Mouse (Mus musculus): ENCODE measurements at regions not wholly inside any gene's neighbourhood (a gene's known extent, or its start where the extent isn't known, plus 50 kb on each side); places are given as distances from the start of the nearest gene placed in this dataset.

- no peaks in the 10 kb centered on the region for H3K4me1 ChIP-seq (ENCODE audit: control insufficient read depth, insufficient read depth, insufficient read length, low read length)
- no peak overlapping the region for H3K4me3 ChIP-seq (ENCODE audit: insufficient read depth, low read depth, low read length)
- H3K27ac ChIP-seq (replicated peaks; ENCODE audit: low read depth, low read length) = no peak overlapping the region
These were observed 65.2 kb downstream of the Slc30a10 start for GRCm38 (mm10) chr1:185519811-185520210.

GRCm38 (mm10) chr1:185524020-185524419, 69.4 kb downstream of the Slc30a10 start:
- H3K27ac ChIP-seq (replicated peaks; ENCODE audit: low read depth, low read length) = no peak overlapping the region
- H3K4me1 ChIP-seq (ENCODE audit: control insufficient read depth, insufficient read depth, insufficient read length, low read length) = no peaks in the 10 kb centered on the region
- no peak overlapping the region for H3K4me3 ChIP-seq (ENCODE audit: insufficient read depth, low read depth, low read length)

DNA sequence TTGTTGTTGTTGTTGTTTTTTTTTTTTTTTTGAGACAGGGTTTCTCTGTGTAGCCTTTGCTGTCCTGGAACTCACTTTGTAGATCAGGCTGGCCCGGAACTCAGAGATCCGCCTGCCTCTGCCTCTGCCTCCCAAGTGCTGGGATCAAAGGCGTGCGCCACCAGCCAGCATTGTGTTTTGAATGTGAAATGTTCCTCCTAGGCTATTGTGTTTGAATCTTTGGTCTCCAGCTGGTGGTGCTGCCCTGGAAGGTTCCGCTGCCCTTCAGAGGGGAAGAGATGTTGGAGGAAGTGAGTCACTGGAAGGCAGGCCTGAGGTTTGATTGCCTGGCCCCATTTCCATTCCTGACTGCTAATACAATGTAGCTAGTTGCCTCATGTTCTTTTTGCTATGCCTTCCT, 78.8 kb downstream of the Slc30a10 start:
- no peak overlapping the region for H3K4me3 ChIP-seq (ENCODE audit: insufficient read depth, low read depth, low read length)
- H3K27ac ChIP-seq (replicated peaks; ENCODE audit: low read depth, low read length) = no peak overlapping the region
- H3K4me1 ChIP-seq (ENCODE audit: control insufficient read depth, insufficient read depth, insufficient read length, low read length) = no peaks in the 10 kb centered on the region

DNA sequence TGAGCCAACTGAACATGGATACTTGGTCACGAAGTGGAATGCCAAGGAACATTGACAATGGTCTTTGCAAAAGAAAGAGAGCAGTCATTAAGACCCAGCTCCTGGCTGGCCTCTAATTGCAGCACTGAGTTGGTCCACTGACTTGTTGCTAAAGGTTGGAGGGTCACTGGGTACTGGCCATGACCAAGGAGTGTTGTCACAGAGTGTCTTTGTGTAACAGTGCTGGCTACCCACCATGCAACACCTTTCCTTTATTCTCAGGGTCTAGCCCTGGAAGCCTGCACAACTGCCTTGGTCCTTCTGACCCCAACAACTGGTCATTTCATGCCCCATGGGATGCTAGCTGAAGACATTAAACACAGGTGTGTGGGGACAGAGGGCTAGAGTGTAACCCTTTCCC, 79.5 kb downstream of the Slc30a10 start:
- no peaks in the 10 kb centered on the region for H3K4me1 ChIP-seq (ENCODE audit: control insufficient read depth, insufficient read depth, insufficient read length, low read length)
- no peak overlapping the region for H3K4me3 ChIP-seq (ENCODE audit: insufficient read depth, low read depth, low read length)
- no peak overlapping the region for H3K27ac ChIP-seq (replicated peaks; ENCODE audit: low read depth, low read length)

DNA sequence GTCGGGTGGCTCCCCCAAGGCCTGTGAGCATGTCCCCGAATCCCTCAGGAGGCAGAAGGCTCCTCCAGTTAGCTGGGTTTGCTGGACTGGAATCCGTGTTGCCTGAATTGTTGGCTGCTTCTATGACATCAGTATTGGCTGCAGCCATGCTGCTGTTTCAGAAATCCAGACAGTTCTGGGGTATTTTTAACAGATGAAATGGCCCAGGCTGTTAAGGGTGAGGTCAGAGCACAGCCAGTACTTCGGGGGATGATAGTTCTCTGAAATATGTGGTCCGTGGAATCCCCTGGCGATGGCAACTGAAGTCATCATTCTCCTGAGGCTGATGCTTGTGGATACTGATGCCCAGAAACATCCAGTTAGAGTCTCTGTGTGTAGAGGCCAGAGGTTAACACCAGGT, 80.7 kb downstream of the Slc30a10 start:
- Histone ChIP-seq H3K27ac (replicated peaks; ENCODE audit: low read depth, low read length) (no peak overlapping the region), H3K4me3 (ENCODE audit: insufficient read depth, low read depth, low read length) (no peak overlapping the region), H3K4me1 (ENCODE audit: control insufficient read depth, insufficient read depth, insufficient read length, low read length) (no peaks in the 10 kb centered on the region)

- no peaks in the 10 kb centered on the region for H3K4me1 ChIP-seq (ENCODE audit: control insufficient read depth, insufficient read depth, insufficient read length, low read length)
- H3K27ac ChIP-seq (replicated peaks; ENCODE audit: low read depth, low read length) = no peak overlapping the region
- H3K4me3 ChIP-seq (ENCODE audit: insufficient read depth, low read depth, low read length) = no peak overlapping the region
These were observed 82.6 kb downstream of the Slc30a10 start for GRCm38 (mm10) chr1:185537236-185537635.

- no peak overlapping the region for H3K27ac ChIP-seq (replicated peaks; ENCODE audit: low read depth, low read length)
- H3K4me1 ChIP-seq (ENCODE audit: control insufficient read depth, insufficient read depth, insufficient read length, low read length) = no peaks in the 10 kb centered on the region
- H3K4me3 ChIP-seq (ENCODE audit: insufficient read depth, low read depth, low read length) = no peak overlapping the region
These were observed 84.8 kb downstream of the Slc30a10 start for GRCm38 (mm10) chr1:185539458-185539857.

- H3K27ac ChIP-seq (replicated peaks; ENCODE audit: low read depth, low read length) = no peak overlapping the region
- no peaks in the 10 kb centered on the region for H3K4me1 ChIP-seq (ENCODE audit: control insufficient read depth, insufficient read depth, insufficient read length, low read length)
- no peak overlapping the region for H3K4me3 ChIP-seq (ENCODE audit: insufficient read depth, low read depth, low read length)
These were observed 91.7 kb downstream of the Slc30a10 start for GRCm38 (mm10) chr1:185546346-185546745.

- H3K4me1 ChIP-seq (ENCODE audit: control insufficient read depth, insufficient read depth, insufficient read length, low read length) = no peaks in the 10 kb centered on the region
- no peak overlapping the region for H3K27ac ChIP-seq (replicated peaks; ENCODE audit: low read depth, low read length)
- H3K4me3 ChIP-seq (ENCODE audit: insufficient read depth, low read depth, low read length) = no peak overlapping the region
These were observed 118.3 kb downstream of the Slc30a10 start for GRCm38 (mm10) chr1:185572761-185573530.

- H3K27ac ChIP-seq (replicated peaks; ENCODE audit: low read depth, low read length) = no peak overlapping the region
- no peak overlapping the region for H3K4me3 ChIP-seq (ENCODE audit: insufficient read depth, low read depth, low read length)
These were observed 120.3 kb downstream of the Slc30a10 start for GRCm38 (mm10) chr1:185574978-185575377.

DNA sequence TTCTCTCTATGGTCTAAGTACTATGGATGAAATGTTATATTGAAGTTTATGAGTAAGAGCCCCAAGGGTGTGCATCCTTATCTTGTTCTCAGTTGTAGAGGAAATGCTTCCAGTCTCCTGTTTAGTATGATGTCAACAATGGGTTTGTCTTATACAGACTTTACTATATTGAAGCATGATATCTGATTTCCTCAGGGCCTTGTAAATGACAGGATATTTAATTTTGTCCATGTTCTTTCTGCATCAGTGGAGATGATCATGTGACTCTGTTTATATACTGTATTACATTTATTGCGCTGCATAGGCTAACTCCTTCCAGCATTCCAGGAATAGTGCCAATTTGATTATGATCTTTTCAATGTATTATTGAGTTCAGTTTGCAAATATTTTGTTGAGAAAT, 125.2 kb downstream of the Slc30a10 start:
- Histone ChIP-seq H3K4me1 (ENCODE audit: control insufficient read depth, insufficient read depth, insufficient read length, low read length) (no peaks in the 10 kb centered on the region), H3K4me3 (ENCODE audit: insufficient read depth, low read depth, low read length) (no peak overlapping the region), H3K27ac (replicated peaks; ENCODE audit: low read depth, low read length) (no peak overlapping the region)

More at GRCm38 (mm10) chr1:185574978-185575377, 120.3 kb downstream of the Slc30a10 start:
- H3K4me1 ChIP-seq (ENCODE audit: control insufficient read depth, insufficient read depth, insufficient read length, low read length) = no peaks in the 10 kb centered on the region

- H3K4me3 ChIP-seq (ENCODE audit: insufficient read depth, low read depth, low read length) = no peak overlapping the region
- no peak overlapping the region for H3K27ac ChIP-seq (replicated peaks; ENCODE audit: low read depth, low read length)
These were observed 130.7 kb downstream of the Slc30a10 start for GRCm38 (mm10) chr1:185585191-185585870.

GRCm38 (mm10) chr1:185587671-185588347, 133.2 kb downstream of the Slc30a10 start:
- Histone ChIP-seq H3K27ac (replicated peaks; ENCODE audit: low read depth, low read length) (no peak overlapping the region), H3K4me1 (ENCODE audit: control insufficient read depth, insufficient read depth, insufficient read length, low read length) (no peaks in the 10 kb centered on the region), H3K4me3 (ENCODE audit: insufficient read depth, low read depth, low read length) (no peak overlapping the region)

More at GRCm38 (mm10) chr1:185585191-185585870, 130.7 kb downstream of the Slc30a10 start:
- H3K4me1 ChIP-seq (ENCODE audit: control insufficient read depth, insufficient read depth, insufficient read length, low read length) = no peaks in the 10 kb centered on the region

DNA sequence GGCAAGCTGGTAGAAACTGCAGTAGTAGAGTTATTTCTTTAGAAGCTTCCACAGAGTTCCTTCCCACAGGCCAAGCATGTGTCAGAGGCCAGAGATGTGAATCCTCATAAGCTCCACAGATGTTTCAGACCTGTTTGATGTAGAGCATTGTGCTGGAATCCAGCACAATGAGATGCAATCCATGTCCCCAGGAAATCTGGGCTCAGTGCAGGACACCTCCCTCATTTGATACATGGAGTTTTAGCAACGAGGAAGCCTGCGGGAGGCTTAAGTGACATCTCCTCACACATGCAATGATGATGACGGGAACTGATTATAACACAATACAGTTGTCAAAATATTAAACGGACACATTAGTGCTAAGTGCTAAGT, 133.7 kb downstream of the Slc30a10 start:
- Histone ChIP-seq H3K4me3 (ENCODE audit: insufficient read depth, low read depth, low read length) (no peak overlapping the region), H3K4me1 (ENCODE audit: control insufficient read depth, insufficient read depth, insufficient read length, low read length) (no peaks in the 10 kb centered on the region), H3K27ac (replicated peaks; ENCODE audit: low read depth, low read length) (no peak overlapping the region)

- Histone ChIP-seq H3K27ac (replicated peaks; ENCODE audit: low read depth, low read length) (no peak overlapping the region), H3K4me3 (ENCODE audit: insufficient read depth, low read depth, low read length) (no peak overlapping the region), H3K4me1 (ENCODE audit: control insufficient read depth, insufficient read depth, insufficient read length, low read length) (no peaks in the 10 kb centered on the region)
These were observed 142.2 kb downstream of the Slc30a10 start for GRCm38 (mm10) chr1:185596815-185597214.

Measured in brown adipose tissue, adult 24 weeks (tissue).